Mouse (Mus musculus): ENCODE results near the gene Wdr90.

Wdr90 gene

DNA sequence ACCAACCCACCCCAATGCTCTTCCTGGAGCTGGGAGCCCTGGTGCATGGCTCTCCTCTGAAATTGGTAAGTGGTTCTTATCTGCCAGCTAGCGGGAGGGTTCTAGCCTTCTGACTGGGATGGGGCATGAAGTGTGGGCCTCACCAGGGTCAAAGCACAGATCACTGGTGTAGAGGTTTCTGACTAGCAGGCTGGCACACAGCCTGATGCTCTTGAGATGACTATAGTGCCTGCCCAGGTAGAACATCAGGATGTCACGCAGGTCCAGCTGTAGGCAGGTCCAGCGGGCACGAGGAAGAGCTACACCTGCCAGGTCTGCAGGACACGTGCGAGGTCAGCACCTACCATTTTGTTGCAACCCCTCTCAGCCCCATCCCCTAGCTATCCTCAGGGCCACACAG lies 1.1 kb downstream of the Wdr90 start:
- DNase-seq (ENCODE audit: low spot score in 2 of 2): no peak

DNA sequence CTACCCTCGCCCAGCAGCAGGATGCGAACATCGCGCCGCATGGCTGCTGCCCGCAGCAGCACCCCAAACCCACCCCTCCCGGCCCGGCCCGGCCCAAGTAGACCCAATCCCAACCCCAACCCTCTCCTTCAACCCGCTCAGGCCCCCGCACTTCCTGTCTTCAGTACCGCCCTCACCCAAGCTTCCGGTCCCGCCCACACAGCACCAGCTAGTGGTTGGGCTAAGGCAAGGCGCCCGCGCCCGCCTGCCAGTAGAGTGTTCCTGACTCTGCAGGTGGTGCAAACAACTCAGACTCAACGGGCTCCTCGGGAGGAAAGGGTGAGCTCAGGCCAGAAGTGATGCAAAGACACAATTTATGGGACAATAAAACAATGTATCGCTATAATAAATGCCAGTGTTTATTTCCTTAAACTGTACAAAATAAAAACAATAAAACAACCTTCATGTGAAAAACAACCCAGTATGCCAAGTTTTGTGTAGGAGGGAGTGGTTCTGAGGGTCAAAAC lies 16.9 kb downstream of the Wdr90 start, which contains the start of gene Rhot2:
Gene Rhot2 (minus strand): TSS at position 456 of the 506 bp plus-strand sequence.
- peak; percentile 94 to 95 for DNase-seq (ENCODE audit: low spot score in 2 of 2)

DNA sequence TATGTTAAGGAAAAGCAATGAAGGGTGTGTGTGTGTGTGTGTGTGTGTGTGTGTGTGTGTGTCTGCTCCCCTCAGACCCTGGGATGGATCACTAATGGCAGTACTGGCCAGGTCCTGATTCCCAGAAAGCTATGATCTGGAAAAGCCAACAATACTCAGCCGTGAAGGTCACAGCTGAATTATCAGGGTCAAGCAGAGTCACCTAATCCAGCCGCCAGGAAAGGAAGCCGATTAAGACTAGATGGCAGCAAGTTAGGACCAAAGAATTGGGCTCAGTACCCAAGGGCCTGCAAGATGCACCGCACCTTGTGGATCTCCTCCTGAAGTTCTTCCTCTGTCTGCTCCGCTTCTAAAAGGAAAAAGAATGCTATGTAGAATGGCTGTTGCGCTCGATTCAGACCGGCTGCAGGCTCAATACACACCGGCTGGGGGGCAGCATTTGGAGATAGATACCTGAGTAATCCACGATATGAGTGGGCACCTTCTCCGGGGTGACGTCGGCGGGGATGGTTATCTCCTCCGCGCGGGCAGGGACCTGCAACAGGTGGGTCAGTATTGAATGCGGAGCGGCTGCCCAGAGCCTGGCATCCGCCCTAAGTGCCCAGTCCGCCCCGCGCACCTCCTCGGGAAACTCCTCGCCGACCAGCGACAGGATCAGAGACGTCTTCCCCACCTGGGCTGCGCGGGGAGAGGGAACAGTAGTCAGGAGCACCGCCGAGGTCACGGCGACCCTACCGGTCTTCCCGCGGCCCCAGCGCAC lies 17.5 kb downstream of the Wdr90 start:
- peak in 1 of 2 experiments; percentile 28 for DNase-seq (ENCODE audit: low spot score in 2 of 2)

DNA sequence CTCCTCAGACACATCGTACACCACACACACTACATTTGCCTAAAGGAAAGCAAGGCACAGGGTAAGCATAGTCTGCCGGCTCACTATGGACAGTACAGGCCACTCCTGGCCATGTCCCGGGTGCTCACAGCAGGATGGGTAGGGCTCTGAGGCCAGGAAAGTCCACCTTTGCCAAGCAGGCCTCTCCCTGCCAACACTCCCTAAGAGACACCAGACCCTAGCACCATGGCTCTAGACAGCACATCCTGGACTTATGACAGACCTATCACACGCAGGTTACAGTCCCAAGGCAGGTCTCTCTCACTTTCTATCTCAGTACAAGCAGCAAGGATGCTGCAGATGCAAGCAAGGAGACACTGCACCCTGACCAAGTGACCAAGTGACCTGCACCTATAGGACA lies 18.2 kb downstream of the Wdr90 start:
- DNase-seq (ENCODE audit: low spot score in 2 of 2): no peak

DNA sequence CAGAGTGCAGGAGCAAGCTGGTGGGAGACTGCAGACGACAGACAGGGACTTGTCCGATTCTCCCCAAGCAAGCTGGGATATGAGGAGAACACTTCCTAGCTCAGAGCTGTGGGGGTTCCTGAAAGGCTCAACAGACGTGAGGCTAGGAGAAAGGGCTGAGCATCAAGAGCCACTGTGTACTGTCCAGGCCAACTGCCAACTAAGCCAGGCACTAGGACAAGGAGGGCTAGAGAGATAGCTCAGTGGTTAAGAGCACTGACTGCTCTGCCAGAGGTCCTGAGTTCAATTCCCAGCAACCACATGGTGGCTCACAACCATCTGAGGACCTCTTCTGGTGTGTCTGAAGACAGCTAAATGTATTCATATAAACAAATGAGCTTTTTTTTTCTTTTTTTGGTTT lies 18.8 kb downstream of the Wdr90 start:
- DNase-seq (ENCODE audit: low spot score in 2 of 2): no peak

DNA sequence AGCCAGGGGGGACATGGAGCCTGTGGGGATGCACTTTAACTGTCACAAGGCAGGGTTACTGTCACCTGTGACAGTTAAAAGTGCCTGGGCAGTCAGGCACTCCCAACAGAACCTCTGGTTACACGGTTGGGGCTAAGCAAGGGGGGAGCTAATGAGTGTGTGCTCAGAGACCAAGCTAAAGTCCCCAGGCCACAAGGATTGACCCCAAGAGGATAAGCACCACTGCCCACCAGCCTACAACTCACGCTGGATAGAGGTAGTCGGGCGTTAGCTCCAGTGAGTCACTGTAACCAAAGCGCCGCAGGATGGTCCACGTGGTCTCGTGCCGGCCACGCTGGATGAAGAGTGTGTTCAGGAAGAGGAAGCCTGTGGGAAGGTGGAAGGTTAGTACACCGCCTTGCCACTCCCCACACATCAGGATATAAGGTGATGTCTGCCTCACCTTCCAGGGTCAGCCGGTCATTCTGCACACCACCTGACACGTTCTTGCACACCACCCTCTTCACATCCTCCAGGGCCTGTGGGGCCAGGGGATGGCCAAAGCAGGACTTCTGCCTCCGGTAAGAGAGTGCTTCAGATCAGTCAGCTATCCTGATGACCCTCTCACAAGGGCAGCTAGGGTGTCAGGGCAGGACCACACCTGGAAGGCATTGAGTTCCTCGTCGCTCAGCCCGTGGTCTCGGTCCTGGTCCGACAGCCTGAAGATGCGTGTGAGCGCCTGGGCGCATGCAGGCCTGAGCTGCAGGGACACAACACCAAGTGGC lies 20.0 kb downstream of the Wdr90 start, which contains the start of gene Gm20683:
Gene Gm20683 (minus strand): TSS at position 647 of the 764 bp plus-strand sequence.
- DNase-seq (ENCODE audit: low spot score in 2 of 2): no peak

DNA sequence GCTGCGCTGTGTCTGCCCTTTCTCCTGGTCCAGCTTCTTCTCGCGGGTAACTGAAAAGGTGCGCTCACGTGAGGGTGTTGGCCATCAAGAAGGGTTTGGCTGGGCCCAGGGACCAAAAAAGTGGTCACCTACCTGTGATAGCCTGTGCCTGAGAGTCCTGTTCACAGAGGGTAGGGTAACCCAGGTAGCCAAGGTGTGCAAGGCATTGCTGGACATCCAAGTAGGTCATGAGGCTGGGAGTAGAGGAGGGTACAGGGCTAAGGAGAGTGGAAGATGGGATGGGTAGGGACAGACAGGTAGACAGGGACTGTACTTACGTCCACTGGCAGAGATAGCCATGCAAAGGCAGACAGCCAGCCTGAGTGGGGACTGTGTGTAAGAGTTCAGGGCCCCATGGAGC lies 20.8 kb downstream of the Wdr90 start:
- no peak for DNase-seq (ENCODE audit: low spot score in 2 of 2)

DNA sequence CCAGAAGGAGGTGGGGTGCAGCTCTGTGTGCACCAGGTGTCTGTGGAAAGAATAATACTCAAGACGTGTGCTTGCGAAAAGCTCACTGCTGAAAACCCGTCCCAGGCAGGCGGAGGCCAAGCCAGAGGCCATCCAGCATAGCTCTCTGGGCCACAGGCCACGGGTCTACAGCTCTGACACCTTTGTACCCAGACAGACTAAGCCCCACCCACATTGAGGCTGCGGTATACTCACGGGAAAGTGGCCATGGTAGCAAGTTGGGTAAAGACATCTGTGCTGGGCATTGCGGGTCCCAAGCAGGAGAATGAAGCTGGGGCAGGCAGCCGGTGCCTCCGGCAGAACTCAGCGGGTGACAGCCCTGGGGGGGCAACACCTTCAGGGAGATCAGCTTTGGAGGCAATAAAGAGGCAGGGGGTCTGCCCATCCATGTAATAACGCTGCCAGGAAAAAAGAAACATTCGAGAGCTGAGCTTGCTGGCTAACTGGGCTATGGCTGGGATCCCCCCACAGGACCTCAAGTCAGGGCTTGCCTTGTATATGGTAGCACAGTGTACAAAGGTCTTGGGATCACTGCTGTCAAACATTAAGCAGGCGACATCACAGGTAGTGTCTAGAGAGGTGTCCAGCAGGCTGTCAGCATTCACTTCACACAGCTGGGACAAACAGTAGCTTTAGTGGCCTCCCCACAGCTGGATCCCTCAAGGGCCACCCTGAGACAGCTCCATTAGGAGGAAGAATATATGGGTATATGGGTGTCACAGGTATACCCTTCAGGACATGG lies 21.7 kb downstream of the Wdr90 start:
- DNase-seq (ENCODE audit: low spot score in 2 of 2): no peak

DNA sequence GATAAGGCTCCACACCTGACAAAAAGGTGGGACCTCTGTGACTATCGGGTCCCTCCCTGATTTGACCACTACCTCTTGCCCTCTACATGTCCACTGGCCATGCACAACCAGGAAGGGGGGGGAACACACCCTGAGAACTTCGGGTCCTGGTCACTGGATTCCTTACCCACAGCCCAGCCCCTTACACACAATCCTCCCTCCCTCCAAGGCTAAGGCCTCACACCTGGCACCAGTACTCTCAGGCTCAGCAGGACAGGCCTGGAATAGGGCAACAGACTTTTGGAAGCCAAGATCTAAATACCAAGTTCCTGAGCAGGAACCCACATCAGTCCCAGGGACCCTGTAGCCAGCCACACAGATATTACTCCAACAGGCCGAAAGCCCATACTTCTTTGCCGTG lies 22.4 kb downstream of the Wdr90 start:
- no peak for DNase-seq (ENCODE audit: low spot score in 2 of 2)

DNA sequence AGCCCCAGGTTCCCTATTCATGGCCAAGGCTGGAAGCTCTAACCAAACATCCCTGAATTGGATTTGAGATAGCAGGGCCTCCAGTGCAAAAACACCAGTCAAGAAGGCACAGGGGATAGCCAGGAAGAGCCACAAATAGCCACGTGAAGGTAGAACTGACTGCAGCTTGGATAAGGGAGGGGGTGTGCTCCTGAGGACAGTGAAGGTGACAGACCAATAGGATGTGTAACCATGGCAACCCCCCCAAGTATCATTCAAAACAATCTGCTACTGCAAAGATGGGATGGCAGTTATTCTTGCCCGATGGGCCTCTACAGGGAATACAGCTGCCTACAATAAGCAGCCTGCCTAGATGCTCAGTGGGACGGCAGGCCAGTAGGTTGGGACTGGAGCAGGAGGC lies 23.8 kb downstream of the Wdr90 start:
- peak in 1 of 2 experiments; percentile 40 for DNase-seq (ENCODE audit: low spot score in 2 of 2)

DNA sequence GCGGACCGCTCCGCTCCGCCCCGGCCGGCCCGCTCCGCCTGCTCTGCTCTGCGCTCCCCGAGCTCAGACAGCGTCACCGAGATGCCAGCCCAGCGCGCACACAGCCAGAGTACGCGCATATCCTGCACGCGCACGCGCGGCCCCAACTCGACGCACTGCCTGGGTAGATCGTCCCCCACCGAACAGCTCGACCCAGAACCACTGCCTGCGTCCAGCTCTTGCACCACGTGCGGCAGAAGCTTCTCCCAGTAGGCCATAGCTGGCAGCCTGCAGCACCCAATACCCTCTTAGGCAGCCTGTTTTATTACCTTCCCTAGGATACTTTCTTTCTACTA lies 24.3 kb downstream of the Wdr90 start, which contains the start of gene Rhbdl1:
Gene Rhbdl1 (minus strand): TSS at position 220 of the 335 bp plus-strand sequence.
- peak; percentile 86 to 89 for DNase-seq (ENCODE audit: low spot score in 2 of 2)

DNA sequence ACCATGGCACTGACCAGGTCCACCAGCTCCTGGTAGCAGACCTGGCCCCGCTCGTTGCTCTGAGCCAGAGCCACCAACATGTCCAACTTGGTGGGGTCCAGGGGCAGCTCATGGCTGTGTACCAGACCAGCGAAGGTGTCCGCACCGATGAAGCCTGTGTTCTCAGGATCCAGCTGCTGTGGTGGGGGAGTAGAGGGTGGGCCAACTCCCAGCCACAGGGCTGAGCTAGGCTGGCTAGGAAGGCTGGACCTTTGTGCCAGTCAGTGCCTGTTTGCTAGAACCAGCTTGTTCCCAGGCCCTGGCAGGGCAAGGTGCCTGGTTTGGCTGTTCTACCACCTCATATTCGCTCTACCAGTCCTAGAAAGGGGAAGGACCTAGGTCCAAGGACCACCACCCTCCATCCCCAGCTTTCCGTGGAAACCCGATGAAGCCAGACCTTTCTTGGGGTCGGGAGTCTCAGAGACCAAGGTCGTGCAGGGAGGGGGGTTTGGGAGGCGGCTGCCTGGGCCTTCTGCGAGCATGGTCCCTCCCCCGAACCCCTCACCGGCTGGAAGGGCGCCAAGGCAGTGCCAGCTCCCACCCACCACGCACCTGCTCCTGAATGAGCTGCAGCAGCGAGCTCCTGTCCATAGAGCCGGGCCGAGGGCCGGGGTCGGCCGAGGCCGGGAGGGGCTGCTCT lies 24.8 kb downstream of the Wdr90 start:
- peak in 1 of 2 experiments; percentile 40 for DNase-seq (ENCODE audit: low spot score in 2 of 2)

DNA sequence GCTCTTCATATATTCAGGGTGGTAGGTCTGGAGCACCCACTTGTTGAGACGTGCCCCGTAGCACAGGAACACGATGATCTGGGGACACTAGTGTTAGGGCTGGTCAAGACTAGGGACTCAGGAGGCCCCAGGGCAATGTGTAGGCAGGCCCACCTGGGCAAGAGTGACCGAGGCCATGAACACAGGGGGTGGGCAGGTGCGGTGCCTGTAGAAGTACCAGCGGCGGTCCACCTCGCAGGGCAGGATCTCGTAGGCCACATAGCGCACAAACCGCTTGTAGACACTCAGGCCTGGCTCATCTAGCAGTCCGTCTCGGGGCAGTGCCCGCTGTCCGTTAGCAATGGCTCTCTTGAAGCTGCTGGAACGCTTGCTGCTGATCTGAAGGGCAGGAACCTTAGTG lies 25.5 kb downstream of the Wdr90 start:
- DNase-seq (ENCODE audit: low spot score in 2 of 2): no peak

DNA sequence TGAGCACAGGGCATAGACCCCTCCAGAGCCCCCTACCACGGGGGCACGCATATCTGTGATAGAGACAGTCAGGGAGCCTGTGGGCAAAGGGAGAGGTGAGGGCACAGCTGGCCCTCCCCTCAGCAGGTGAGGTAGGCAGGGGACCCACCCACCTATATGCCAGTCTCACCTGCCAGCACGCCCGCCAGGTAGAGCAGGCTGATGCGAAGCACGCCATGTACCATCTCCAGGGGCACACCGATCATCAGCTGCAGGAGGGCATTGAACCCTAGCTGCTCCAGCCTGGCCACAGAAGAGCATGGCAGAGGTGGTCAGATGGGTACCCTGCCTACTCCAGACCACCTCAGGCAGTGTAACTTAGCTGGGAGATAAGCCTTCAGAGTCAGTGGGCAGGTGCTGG lies 26.0 kb downstream of the Wdr90 start:
- DNase-seq (ENCODE audit: low spot score in 2 of 2): no peak

DNA sequence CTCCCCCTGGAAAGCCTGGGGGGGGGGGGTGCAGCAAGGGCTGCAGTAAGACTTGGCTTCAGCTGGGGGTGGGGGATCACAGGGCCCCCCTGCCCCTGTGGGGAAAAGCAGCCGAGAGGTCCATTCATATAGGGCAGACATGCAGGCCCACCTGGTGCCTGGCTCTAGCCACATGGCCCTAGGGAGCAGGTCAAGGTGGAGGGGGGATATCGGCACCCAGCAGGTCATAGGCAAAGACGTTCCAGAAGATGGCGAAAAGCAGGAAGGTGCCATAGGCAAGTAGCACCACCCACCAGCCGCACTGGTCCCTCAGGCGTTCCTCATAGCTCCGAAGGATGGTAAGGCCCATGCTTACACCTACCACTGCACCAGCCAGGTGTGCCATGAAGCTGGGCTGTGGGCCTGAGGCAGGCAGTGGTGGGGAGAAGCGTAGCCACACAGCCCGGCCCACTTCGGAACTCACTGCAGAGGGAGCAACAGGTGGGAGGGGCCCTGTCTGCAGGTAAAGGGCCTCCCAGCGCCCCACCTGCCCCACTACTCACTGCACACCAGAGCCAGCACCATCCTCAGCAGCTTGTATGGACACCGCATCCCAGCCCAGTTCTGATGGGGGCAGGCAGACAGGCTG lies 26.6 kb downstream of the Wdr90 start:
- no peak for DNase-seq (ENCODE audit: low spot score in 2 of 2)

DNA sequence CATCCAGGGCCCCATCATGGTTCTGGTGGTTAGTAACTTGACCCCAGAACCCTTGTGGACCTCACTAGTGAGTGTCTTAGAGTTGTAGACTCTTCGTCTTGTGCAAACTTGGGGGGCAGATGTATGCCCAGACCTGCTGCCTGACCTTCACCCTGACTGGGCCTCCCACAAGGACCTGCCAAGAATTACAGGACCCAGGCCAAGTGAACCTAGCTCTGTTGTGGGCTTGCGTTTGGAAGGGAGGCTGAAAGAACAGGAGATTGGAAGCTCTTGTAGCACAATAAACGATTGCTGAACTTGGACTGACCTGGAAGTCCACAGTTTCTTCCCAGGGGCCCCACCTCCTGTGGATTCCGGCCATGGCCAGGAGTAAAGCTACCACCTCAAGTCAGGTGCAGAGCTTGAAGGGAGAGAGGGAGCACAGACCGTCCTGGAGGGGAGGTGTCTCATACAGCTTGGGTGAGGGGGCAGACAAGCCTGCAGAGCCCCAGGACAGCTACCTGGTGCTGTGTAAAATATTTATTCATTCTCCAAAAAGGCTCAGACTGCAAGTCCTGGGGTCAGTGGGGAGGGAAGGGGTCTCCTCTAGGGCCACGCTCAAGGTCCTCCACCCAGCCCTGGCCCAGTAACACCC lies 27.2 kb downstream of the Wdr90 start:
- DNase-seq (ENCODE audit: low spot score in 2 of 2): no peak

DNA sequence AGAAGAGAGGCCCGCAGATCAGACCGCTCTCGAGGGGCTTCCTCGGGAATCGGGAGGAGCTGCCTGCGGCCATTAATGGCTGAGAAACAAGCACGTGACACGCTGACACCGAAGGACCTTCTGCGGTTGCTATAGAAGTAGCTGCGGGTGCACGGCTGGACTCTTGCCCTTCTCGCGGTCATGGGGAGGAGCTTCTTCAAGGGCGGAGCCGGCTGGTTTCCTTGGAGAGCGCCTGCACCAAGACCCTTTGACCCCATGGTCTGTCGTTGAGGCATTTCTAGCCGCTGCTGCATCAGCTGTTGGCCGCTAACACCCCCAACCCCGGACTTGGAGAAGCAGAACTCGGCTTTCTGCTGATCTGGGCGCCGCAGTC lies 28.0 kb downstream of the Wdr90 start, which contains the start of gene Stub1:
Gene Stub1 (minus strand): TSS at position 114 of the 373 bp plus-strand sequence.
- DNase-seq (ENCODE audit: low spot score in 2 of 2): peak in 1 of 2 experiments; percentile 87

DNA sequence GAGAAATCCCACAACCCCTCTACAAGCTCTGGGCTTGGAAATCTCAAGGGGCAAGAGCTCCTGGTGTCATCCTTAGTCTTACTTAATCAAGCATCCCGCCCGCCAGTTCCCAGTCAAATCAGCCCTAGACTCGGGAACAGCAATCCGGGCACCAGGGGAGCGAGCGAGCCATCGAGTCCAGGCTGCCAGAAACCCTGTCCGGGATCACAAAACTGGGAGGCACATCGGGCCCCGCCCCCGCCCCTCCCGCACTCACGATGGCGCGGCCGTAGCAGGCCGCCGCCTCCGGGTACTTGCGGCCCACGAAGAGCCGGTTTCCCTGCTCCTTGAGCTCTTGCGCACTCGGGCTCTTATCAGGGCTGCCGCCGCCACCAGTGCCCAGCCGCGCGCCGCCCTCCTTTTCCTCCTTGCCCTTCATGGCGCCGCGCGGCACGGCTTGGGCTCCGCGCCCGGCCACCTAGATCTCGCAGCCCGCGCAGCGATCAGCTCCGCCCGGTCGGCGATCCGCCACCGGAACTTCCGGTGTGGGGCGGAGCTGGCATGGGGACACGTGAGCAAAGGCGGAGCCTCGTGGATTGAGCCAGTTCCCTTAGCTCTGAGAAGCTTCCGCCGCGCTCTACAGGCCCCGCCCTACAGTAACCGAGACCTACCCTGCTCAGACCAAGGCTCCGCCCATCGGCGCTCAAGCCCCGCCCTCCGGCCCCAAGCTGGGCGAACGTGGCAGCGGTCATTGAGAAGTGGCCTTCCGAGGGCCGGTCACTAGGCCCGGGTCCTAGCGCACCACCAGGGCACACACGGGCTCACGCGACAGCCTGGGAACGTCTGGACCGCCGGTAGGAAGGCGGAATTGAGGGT lies 28.6 kb downstream of the Wdr90 start:
- peak; percentile 98 for DNase-seq (ENCODE audit: low spot score in 2 of 2)

DNA sequence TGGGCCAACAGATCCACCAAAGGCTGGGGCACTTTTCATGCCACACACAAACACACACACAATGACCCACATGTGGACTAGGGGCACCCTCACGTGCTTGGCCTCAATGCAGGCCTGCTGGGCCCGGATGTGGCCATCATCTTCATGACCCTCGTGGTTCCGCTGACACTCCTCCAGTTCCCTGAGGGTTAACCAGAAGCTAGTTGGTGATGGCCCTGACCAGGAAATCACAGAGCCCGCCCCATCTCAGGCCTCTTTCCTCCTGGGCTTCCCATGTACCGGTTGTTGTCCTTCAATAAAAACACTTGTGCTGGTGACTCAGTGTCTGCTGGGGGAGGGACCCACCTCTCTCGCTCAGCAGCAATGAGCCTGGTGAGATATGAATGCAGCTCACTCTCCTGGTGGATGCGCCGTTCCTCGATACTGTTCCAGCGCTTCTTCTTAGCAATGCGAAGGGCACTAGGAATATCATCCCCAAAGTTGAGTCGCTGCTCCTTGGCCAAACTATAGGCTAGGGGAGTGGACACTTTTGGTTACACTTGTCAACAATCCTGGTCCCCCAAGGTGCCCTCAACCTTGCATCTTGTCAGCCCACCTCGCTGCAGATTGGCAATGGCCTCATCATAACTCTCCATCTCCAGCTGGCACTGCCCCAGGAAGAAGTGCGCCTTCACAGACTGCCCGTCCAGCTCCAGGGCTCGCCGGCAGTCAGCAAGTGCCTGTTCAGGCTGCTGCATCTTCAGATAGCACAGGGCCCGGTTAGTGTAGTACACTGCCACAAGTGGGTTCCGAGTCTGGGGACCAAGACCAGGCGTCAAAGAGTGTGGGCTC lies 29.6 kb downstream of the Wdr90 start:
- DNase-seq (ENCODE audit: low spot score in 2 of 2): no peak
